In the genomic region with DNA sequence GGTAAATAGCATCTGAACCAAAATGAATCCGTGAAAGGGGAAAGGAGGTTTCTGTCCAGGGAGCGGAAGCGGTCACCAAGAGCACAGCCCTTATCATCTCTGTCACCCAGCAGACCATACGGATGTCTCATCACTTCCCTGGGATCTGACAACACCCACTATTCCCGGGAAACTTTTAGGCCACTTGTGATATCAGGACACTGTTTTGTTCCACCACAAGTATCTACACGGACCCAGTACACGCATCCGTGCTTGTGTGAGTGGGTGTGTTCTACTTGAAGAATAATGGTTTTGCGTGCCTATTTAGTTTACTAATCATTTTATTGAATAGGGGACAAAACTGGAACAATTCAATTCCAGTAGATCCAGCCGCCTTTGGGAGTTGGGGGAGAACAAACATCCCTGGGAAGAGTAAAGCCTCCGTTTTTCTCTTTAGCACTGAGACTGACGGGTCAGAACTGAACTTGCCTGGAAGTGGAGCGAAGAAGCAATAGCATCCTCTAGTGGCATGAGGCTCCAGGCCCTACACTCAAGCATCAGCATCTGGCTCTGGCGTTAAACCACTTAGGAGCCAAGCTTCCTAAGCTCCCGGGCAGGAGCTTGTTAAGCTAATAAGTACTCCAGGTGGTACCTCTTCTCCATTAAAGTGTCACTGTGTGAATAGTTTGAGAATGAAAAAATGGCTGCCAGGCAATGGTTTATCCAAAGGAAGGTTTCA, we compare ENCODE assay signal across 9 mouse cellular contexts. TPM values are rescaled to one million over a fixed set of nuclear protein-coding genes. Genes with fewer than 3 reads are reported as not detected.
DNase-seq lines count a peak whose midpoint lies in the region; ATAC-seq and TF ChIP-seq lines count a peak whose summit lies in the region.
"Had no signal": no experiment of that assay in that cellular context is flagged by ENCODE, and none has a peak within 500 bp of the region (broad histone marks: within the 10 kb centered on the region; RNA-seq: fewer than 3 reads in every experiment).

No protein-coding gene starts in this region.

- peak; percentile 86; the same call in 1 of the 2 replicates for ATAC-seq in neural tube, embryonic 14.5 days (ENCODE audit: low read depth)

- peak; percentile 61 for TF ChIP-seq CTCF in gastrocnemius, adult 2 months (IDR thresholded peaks at IDR 0.05)

- 62% methylated on average over 15 of the region's 15 CpGs for WGBS in neural tube, embryonic 14.5 days

- no peaks in the 10 kb centered on the region for H3K4me1 ChIP-seq in neural tube, embryonic 14.5 days (ENCODE audit: control insufficient read depth, insufficient read depth, low read length)
- H3K4me1 ChIP-seq: liver, embryonic 15.5 days had no signal

- H3K27ac ChIP-seq in gastrocnemius, adult 2 months: no peak overlapping the region
- no peak overlapping the region for H3K27ac ChIP-seq in neural tube, embryonic 14.5 days (ENCODE audit: low read depth, low read length)
- H3K27ac ChIP-seq: liver, embryonic 15.5 days had no signal

- no peak overlapping the region for H3K4me2 ChIP-seq in neural tube, embryonic 14.5 days (ENCODE audit: low read depth, low read length)
- H3K4me2 ChIP-seq: liver, embryonic 15.5 days had no signal

- H3K9ac ChIP-seq in neural tube, embryonic 14.5 days (replicated peaks; ENCODE audit: low read depth, low read length): no peak overlapping the region
- H3K9ac ChIP-seq: liver, embryonic 15.5 days had no signal

- no peak overlapping the region for H3K4me3 ChIP-seq in gastrocnemius, adult 2 months
- no peak overlapping the region for H3K4me3 ChIP-seq in neural tube, embryonic 14.5 days (ENCODE audit: low read depth, low read length)
- H3K4me3 ChIP-seq: liver, embryonic 15.5 days had no signal

- H3K36me3 ChIP-seq in neural tube, embryonic 14.5 days (ENCODE audit: control insufficient read depth, insufficient read depth, low read length): no peaks in the 10 kb centered on the region
- H3K36me3 ChIP-seq: liver, embryonic 15.5 days had no signal

- intact Hi-C loops in gastrocnemius, adult 2 months (cut with DNase I): no loop called here
- intact Hi-C loops in gastrocnemius, postnatal 14 days (cut with DNase I; ENCODE audit: low total_unique reads): no loop called here
- intact Hi-C loops in left cerebral cortex, postnatal 14 days (cut with DNase I): loop anchor here (2.0 to 10.0 kb wide), 2 partner anchors 694 to 1012 kb away; partner anchors contain the start of gene Plcxd3

- peak; percentile 43 for DNase-seq in gastrocnemius, adult 2 months
- DNase-seq in gastrocnemius, postnatal 14 days: no peak
- DNase-seq in cerebellum, adult 8-10 months: peak; percentile 34
- DNase-seq in frontal cortex, postnatal 25 days (ENCODE audit: low spot score in 2 of 2): peak; percentile 25 to 53
- peak; percentile 30 for DNase-seq in kidney, adult 11 months
- DNase-seq in left cerebral cortex, postnatal 14 days (ENCODE audit: low spot score in 2 of 2): peak; percentile 71 to 77
- no peak for DNase-seq in thymus, postnatal 36 days

- H3K27me3 ChIP-seq in neural tube, embryonic 14.5 days (ENCODE audit: control insufficient read depth, insufficient read depth, low read length): no peaks in the 10 kb centered on the region
- H3K27me3 ChIP-seq: liver, embryonic 15.5 days had no signal

- H3K9me3 ChIP-seq in neural tube, embryonic 14.5 days (ENCODE audit: control insufficient read depth, low read length): no peaks in the 10 kb centered on the region
- H3K9me3 ChIP-seq: liver, embryonic 15.5 days had no signal

RNA-seq across cellular contexts. Expression of gene C7, which starts 5.4 kb away (rescaled TPM):
- total RNA-seq in gastrocnemius, adult 2 months (2021): 1 to 10 TPM; 1.1 to 8.6 TPM
- under 1 TPM; 0.16 TPM for total RNA-seq in gastrocnemius, postnatal 14 days (2021)
- total RNA-seq in left cerebral cortex, postnatal 14 days (2021): under 1 TPM; 0.59 to 0.72 TPM
- polyA plus RNA-seq in neural tube, embryonic 14.5 days (2014; fragmentation: Nextera tagmentation; extraction: Ambion mirVana): not detected in 2 replicates
- polyA plus RNA-seq: liver, embryonic 15.5 days had no signal

RNA-seq across cellular contexts. Expression of gene Card6, which starts 39.4 kb away (rescaled TPM):
- total RNA-seq in gastrocnemius, adult 2 months (2021): 1 to 10 TPM; 1.9 to 2.0 TPM
- 1 to 10 TPM; 1.4 to 1.8 TPM for total RNA-seq in gastrocnemius, postnatal 14 days (2021)
- 1 to 10 TPM in 1 of 2 experiments, under 1 TPM in 1; 0.89 to 2.0 TPM for total RNA-seq in left cerebral cortex, postnatal 14 days (2021)
- polyA plus RNA-seq in neural tube, embryonic 14.5 days (2014; fragmentation: Nextera tagmentation; extraction: Ambion mirVana): 0.32 and 0.55 TPM in 2 replicates

RNA-seq across cellular contexts. Expression of gene Rpl37, which starts 47.5 kb away (rescaled TPM):
- 100 to 1,000 TPM; 178 to 188 TPM for total RNA-seq in gastrocnemius, adult 2 months (2021)
- 100 to 1,000 TPM; 256 to 280 TPM for total RNA-seq in gastrocnemius, postnatal 14 days (2021)
- total RNA-seq in left cerebral cortex, postnatal 14 days (2021): 100 to 1,000 TPM; 217 TPM
- 366 and 376 TPM in 2 replicates for polyA plus RNA-seq in neural tube, embryonic 14.5 days (2014; fragmentation: Nextera tagmentation; extraction: Ambion mirVana)

Comparison
In these comparisons a context has a peak if more than half of its experiments do, and no peak if none do; other contexts are left out.
1. DNase-seq: peak in gastrocnemius, adult 2 months (single experiment), cerebellum, adult 8-10 months (single experiment), frontal cortex, postnatal 25 days (2 of 2), kidney, adult 11 months (single experiment) and left cerebral cortex, postnatal 14 days (2 of 2); none in gastrocnemius, postnatal 14 days (single experiment) and thymus, postnatal 36 days (0 of 2).